Mouse (Mus musculus) c-Kit-positive CD71-positive TER-119-positive erythroid progenitor cells, embryonic 14.5 days (primary cell): Measurements from ENCODE around the gene Abcb11.

Experiments
- DNase-seq: peaks from one replicate; pipeline ENCODE4 v3.0.0-alpha.2; 2013; ENCODE audit warnings: low spot score

The Abcb11 gene

DNA sequence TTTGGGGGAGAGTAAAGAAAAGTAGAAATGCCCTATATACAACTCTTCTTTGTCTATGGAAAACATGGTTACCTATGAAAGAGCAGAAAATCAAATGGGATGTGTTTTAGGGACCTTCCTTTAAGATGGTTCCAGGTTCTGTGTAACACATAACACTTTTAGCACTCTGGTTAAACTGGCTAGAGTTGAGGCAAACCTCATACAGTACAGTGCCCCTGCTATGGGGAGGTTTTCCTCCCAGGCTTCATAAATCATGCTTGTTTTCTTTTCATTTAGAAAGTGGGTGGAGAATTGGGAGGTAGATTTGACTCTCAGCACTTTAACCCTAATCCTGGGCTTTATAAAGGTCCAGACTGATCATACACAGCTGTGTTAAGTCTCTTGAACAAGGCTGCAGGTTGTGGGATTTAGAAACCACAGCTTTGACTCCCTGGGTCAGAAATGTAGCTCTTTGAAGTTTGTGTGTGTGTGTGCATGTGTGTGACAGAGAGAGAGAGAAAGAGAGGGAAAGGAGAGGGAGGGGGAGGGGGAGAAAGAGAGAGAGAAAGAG, 78.3 kb downstream of the Abcb11 start:
- no peak for DNase-seq

DNA sequence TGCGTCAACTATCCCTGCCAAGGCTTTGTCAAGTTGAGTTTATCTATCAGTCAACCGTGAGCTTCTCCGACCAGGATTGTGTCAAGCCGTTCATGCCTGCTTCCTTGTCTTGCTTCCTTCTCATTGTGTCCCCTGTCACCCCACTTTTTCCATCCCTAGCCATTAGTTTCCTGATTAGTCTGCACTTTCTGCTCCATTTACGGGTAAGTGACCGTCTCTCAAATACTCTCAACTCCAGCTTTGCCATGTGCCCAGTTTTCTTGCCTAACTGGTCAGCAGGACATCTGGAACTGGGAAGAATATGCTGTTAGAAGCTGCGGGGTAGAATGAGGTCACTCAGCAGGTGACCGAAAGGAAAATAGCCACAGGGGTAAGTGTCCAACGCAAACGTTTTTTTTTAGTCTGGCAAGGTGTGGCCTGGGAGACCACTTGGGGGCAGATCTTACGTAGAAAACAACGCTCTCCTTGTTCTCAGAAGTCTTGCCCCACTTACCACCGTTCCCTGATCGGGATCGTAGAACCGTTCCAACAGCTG, 94.1 kb downstream of the Abcb11 start:
- no peak for DNase-seq

GRCm38 (mm10) chr2:69247081-69247480, 95.3 kb downstream of the Abcb11 start:
- DNase-seq, result no peak

GRCm38 (mm10) chr2:69244924-69245323, 97.5 kb downstream of the Abcb11 start:
- DNase-seq, result no peak

GRCm38 (mm10) chr2:69239315-69239714, 103.1 kb downstream of the Abcb11 start:
- no peak for DNase-seq

DNA sequence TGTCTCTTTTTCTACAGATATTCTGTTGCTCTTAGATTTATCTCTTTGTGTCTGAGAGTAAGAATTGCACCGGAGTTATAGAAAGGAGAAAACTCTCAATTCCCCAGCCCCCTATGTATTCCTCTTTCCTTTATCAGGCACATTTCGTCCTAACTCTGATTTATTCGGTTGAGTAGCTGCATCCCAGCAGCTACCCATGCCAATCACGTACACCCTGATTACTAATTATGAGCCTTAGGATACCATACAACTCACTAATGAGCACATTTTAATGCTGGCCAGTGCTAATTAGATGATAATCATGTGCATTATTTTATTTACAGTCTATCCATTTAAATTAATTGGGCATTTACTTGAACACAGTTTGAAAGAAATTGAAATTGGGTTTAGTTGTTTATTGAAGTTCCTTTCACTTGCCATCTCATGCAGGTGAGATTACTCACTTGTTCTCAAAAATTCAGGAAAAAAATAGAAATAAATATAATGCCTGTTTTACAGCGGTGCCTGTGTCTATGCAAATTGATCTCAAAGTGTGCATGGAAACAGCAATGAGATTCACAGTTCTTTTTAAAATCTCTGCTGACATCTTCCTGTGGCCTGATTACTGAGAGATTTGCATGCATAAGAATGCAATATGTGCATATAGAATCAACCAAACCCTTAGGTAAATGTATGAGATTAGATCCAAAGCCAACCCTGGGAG, 107.3 kb downstream of the Abcb11 start:
- no peak for DNase-seq

DNA sequence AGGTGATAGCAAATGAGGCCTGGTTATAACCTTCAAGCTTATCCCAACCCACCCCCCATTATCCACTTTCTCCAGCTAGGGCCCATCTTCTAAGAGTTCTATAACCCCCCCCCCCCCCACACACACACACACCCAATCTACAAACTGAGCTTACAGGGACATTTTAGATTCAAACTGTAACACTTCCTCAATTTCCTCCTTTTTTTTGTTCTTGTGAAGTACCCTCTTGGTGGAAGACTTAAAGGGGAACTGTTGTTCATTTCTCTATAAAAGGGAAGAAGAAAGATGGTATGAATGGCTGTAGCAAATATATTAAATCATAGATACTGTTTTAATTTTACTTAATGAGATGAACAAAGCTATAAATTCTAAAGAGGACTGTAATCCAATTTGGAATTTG, 110.3 kb downstream of the Abcb11 start:
- DNase-seq, result no peak

DNA sequence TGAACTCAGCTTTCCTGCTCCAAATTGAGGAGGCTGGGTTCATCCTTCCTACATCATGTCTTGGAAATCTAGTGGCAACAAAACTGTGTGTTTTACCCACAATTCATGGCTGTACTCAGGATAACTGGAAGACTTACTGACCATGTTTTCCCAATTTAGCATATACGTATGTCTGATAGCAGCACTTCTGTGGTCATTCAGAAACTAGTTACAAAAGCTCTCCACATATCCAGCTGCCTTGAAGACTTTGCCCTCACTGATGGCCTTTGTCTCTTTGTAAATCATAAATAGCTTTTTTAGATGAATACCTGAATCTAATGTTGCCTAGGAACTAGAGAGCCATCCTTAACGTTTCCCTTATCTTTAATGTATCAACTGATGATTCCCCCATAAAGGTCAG, 112.3 kb downstream of the Abcb11 start:
- DNase-seq, result no peak

DNA sequence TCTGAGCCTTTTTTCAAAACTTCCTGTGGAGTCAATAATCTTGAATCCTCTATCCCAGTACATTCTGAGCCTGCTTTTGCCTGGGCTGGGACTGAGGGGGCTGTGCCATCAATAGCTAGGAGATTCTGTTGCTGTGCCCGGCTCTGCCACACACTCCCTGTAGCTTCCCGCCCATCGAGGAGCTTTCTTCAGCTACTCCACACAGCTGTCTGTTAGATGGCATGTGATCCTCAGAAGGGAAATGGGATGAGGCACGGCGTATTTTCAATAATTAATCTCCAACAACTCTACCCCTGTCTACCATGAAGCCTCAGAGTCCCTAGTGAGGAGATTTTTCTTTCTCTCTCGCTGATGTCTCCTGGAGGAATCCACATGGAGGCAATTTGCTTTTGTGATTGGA, 113.8 kb downstream of the Abcb11 start:
- DNase-seq, result no peak

DNA sequence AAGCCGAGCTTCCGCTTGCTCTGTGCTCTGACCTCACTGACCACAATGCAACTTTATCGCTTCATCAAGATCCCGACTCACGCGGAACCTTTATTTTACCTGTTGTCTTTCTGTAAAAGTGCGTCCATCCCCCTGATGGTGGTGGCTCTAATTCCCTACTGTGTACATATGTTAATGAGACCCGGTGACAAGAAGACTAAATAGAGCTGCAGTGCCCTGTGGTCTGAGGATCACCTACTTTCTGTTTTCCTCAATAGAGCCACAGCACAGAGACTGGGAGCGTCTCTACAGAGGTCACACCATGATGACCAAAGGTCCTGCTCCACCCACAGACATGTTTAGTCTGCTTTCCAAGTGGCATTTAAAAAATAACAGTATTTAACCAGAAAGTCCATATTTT, 115.5 kb downstream of the Abcb11 start:
- no peak for DNase-seq

GRCm38 (mm10) chr2:69224724-69225123, 117.7 kb downstream of the Abcb11 start:
- no peak for DNase-seq

- DNase-seq, result no peak
These were observed 119.6 kb downstream of the Abcb11 start for GRCm38 (mm10) chr2:69222815-69223214.

GRCm38 (mm10) chr2:69221868-69222416, 120.5 kb downstream of the Abcb11 start:
- no peak for DNase-seq

- DNase-seq, result no peak
These were observed 127.2 kb downstream of the Abcb11 start for GRCm38 (mm10) chr2:69215242-69215641.

GRCm38 (mm10) chr2:69212652-69213051, 129.8 kb downstream of the Abcb11 start:
- DNase-seq, result no peak

GRCm38 (mm10) chr2:69210773-69211172, 131.6 kb downstream of the Abcb11 start, which contains the start of gene G6pc2:
Gene G6pc2, plus strand, starts transcription at chr2:69211073.
- no peak for DNase-seq

- DNase-seq, result no peak
These were observed 132.7 kb downstream of the Abcb11 start for GRCm38 (mm10) chr2:69209684-69210083.

DNA sequence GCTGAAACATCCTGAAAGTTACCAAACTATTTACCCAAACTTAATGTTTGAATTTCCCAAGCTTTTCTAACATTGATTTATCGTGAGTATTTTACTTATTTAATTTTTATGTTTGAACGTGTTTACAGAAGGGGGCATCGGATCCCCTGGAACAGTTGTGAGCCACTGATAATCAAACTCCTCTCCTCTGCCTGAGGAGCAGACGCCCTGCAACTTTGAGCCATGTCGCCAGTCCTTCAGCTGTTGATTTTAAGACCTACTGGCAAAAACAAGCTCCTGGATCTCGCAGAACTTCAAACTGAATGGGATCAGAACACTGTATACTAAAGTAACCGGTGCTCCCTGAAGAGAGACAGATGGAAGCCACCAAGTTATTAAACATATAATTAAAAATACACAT, 135.9 kb downstream of the Abcb11 start:
- peak; percentile 40 for DNase-seq

- peak; percentile 93 for DNase-seq
These were observed 136.5 kb downstream of the Abcb11 start, which contains the start of gene Spc25 for GRCm38 (mm10) chr2:69205791-69206351. Gene Spc25, minus strand, starts transcription at chr2:69206194.

DNA sequence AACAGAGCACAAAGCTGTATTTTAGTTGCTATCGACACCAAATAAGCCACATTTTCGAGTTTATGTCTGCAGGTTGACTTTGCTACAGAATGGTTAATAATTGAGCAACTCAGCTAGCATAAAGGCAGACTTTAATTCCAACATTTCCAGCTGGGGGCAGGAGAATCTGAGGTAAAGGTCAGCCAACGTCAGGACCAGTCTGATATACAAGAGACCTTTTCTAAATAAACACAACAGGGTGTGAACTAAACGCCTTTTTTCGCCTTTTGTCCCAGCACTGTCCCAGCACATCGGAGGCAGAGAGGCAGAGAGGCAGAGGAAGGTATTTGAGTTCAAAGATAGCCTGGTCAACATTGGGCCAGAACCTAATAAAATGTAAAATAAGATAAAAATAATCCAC, 137.2 kb downstream of the Abcb11 start:
- DNase-seq, result peak; percentile 19

GRCm38 (mm10) chr2:69193555-69193954, 148.9 kb downstream of the Abcb11 start:
- DNase-seq, result no peak

- DNase-seq, result no peak
These were observed 151.4 kb downstream of the Abcb11 start for GRCm38 (mm10) chr2:69191059-69191458.

- DNase-seq, result no peak
These were observed 153.2 kb downstream of the Abcb11 start for GRCm38 (mm10) chr2:69189222-69189621.
